In the genomic region with DNA sequence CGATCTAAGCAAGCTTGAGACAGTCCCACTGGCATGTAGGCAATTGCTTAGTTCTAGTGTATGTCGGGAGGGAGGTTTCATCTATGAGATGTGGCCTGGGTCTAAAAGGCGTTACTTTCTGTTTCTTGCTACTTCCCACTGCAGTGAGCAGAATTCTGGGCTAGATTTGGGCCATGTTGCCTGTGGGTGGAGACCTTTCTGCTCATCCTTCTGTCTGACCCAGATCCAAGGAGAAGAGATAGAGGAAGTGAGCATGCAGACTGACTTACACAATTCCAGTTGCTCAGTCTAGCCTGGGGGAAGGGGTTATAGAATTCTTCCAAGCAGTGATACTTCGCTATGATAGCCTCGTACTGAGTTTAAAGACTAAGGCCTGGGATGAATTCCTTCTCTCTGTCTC, we compare ENCODE assay signal across 20 mouse cellular contexts. TPM values are rescaled to one million over a fixed set of nuclear protein-coding genes. Genes with fewer than 3 reads are reported as not detected.
DNase-seq lines count a peak whose midpoint lies in the region.
"Had no signal": no experiment of that assay in that cellular context is flagged by ENCODE, and none has a peak within 500 bp of the region (broad histone marks: within the 10 kb centered on the region; RNA-seq: fewer than 3 reads in every experiment).

No protein-coding gene starts in this region.

- intact Hi-C loops in heart, postnatal 36 days (cut with DNase I) = no loop called here

- DNase-seq in adrenal gland, adult 2 months = peak; percentile 2
- DNase-seq in adrenal gland, postnatal 25 days = no peak
- peak; percentile 21 to 23 for DNase-seq in lung, adult 18-20 months
- no peak for DNase-seq in lung, postnatal 10 days
- peak; percentile 46 for DNase-seq in induced T-regulatory cell, adult 2 months (ENCODE audit: low read depth)
- peak; percentile 10 for DNase-seq in naive thymus-derived CD4-positive, alpha-beta T cell, adult 2 months (ENCODE audit: low read depth)
- no peak for DNase-seq in heart, postnatal 36 days
- DNase-seq in adipocyte (ENCODE audit: low spot score) = no peak
- DNase-seq: cerebellum, adult 18-20 months; cerebellum, postnatal 36 days; kidney, adult 8-10 months; kidney, postnatal 4 days; thymus, adult 2 months had no signal

RNA-seq across cellular contexts. Expression of gene Ifi206, which starts 39.2 kb away (rescaled TPM):
- under 1 TPM; 0.45 to 0.84 TPM for total RNA-seq in adrenal gland, adult 2 months (2021)
- 0.68 and 0.82 TPM in 2 replicates for polyA plus RNA-seq in adrenal gland, adult 2 months (2012; rRNA removed)
- 0.55 and 1.0 TPM in 2 replicates for total RNA-seq in adrenal gland, postnatal 25 days (2021)
- under 1 TPM; 0.11 to 0.51 TPM for total RNA-seq in heart, postnatal 36 days (2021)
- total RNA-seq: gastrocnemius, adult 18-20 months; left cerebral cortex, postnatal 36 days had no signal
- polyA plus RNA-seq: embryonic facial prominence, embryonic 10.5 days; forebrain, embryonic 15.5 days; G1E; hindbrain, embryonic 11.5 days; midbrain, embryonic 11.5 days had no signal

Comparison
In these comparisons a context has a peak if more than half of its experiments do, and no peak if none do; other contexts are left out.
1. DNase-seq: peak in adrenal gland, adult 2 months (single experiment), lung, adult 18-20 months (2 of 2), induced T-regulatory cell, adult 2 months (single experiment) and naive thymus-derived CD4-positive, alpha-beta T cell, adult 2 months (single experiment); none in adrenal gland, postnatal 25 days (single experiment), lung, postnatal 10 days (single experiment), heart, postnatal 36 days (0 of 2) and adipocyte (single experiment).